Mouse (Mus musculus): ENCODE measurements around the gene Gna14. TPM values are rescaled to one million over a fixed set of nuclear protein-coding genes. Genes with fewer than 3 reads are reported as not detected.

Gene Gna14
- polyA plus RNA-seq, 1 experiment from 2014 or later: 0.22 TPM

GRCm38 (mm10) chr19:16579656-16580260 is 144.2 kb downstream of the Gna14 start:
- 87% methylated on average over 7 of the region's 7 CpGs for WGBS
- Histone ChIP-seq H3K27ac (no peak overlapping the region), H3K9ac (no peak overlapping the region), H3K4me2 (replicated peaks) (no peak overlapping the region), H3K9me3 (no peaks in the 10 kb centered on the region), H3K4me1 (no peaks in the 10 kb centered on the region), H3K4me3 (no peak overlapping the region), H3K36me3 (no peaks in the 10 kb centered on the region), H3K27me3 (replicated peaks) (no peaks in the 10 kb centered on the region)
- ATAC-seq (ENCODE audit: low FRiP score, low read depth): no peak

- WGBS: 89% methylated on average over 8 of the region's 8 CpGs
- no peak for ATAC-seq (ENCODE audit: low FRiP score, low read depth)
- no peak overlapping the region for H3K9ac ChIP-seq
- no peaks in the 10 kb centered on the region for H3K36me3 ChIP-seq
- no peaks in the 10 kb centered on the region for H3K9me3 ChIP-seq
- H3K4me1 ChIP-seq: no peaks in the 10 kb centered on the region
- H3K4me3 ChIP-seq: no peak overlapping the region
- H3K27ac ChIP-seq: no peak overlapping the region
- no peaks in the 10 kb centered on the region for H3K27me3 ChIP-seq (replicated peaks)
- H3K4me2 ChIP-seq (replicated peaks): no peak overlapping the region
Measured at GRCm38 (mm10) chr19:16580501-16580900, 144.9 kb downstream of the Gna14 start.

GRCm38 (mm10) chr19:16584546-16584945 is 149.0 kb downstream of the Gna14 start:
- H3K9ac ChIP-seq: no peak overlapping the region
- ATAC-seq (ENCODE audit: low FRiP score, low read depth): no peak
- no peaks in the 10 kb centered on the region for H3K27me3 ChIP-seq (replicated peaks)
- no peak overlapping the region for H3K4me2 ChIP-seq (replicated peaks)
- H3K27ac ChIP-seq: no peak overlapping the region
- 94% methylated on average over 7 of the region's 7 CpGs for WGBS
- H3K4me3 ChIP-seq: no peak overlapping the region
- H3K36me3 ChIP-seq: no peaks in the 10 kb centered on the region
- H3K4me1 ChIP-seq: no peaks in the 10 kb centered on the region
- no peaks in the 10 kb centered on the region for H3K9me3 ChIP-seq

- 6% methylated on average over 3 of the region's 3 CpGs for WGBS
- Histone ChIP-seq H3K4me1 (no peaks in the 10 kb centered on the region), H3K27ac (no peak overlapping the region), H3K36me3 (no peaks in the 10 kb centered on the region), H3K4me2 (replicated peaks) (no peak overlapping the region), H3K27me3 (replicated peaks) (no peaks in the 10 kb centered on the region), H3K9ac (no peak overlapping the region), H3K9me3 (no peaks in the 10 kb centered on the region), H3K4me3 (no peak overlapping the region)
- no peak for ATAC-seq (ENCODE audit: low FRiP score, low read depth)
Measured at GRCm38 (mm10) chr19:16585379-16585778, 149.8 kb downstream of the Gna14 start.

- H3K4me2 ChIP-seq (replicated peaks): no peak overlapping the region
- H3K36me3 ChIP-seq: no peaks in the 10 kb centered on the region
- H3K27ac ChIP-seq: no peak overlapping the region
- WGBS: 91% methylated on average over 7 of the region's 7 CpGs
- ATAC-seq (ENCODE audit: low FRiP score, low read depth): no peak
- no peaks in the 10 kb centered on the region for H3K4me1 ChIP-seq
- H3K27me3 ChIP-seq (replicated peaks): no peaks in the 10 kb centered on the region
- H3K9ac ChIP-seq: no peak overlapping the region
- no peak overlapping the region for H3K4me3 ChIP-seq
- H3K9me3 ChIP-seq: no peaks in the 10 kb centered on the region
Measured at GRCm38 (mm10) chr19:16593256-16593974, 157.9 kb downstream of the Gna14 start.

- peaks cover 4% of the 10 kb centered on the region; the same call in 1 of the 2 replicates for H3K4me1 ChIP-seq
- no peak overlapping the region for H3K4me3 ChIP-seq
- H3K9me3 ChIP-seq: no peaks in the 10 kb centered on the region
- no peak overlapping the region for H3K9ac ChIP-seq
- no peak overlapping the region for H3K27ac ChIP-seq
- no peak overlapping the region for H3K4me2 ChIP-seq (replicated peaks)
- H3K27me3 ChIP-seq (replicated peaks): no peaks in the 10 kb centered on the region
- no peak for ATAC-seq (ENCODE audit: low FRiP score, low read depth)
- H3K36me3 ChIP-seq: no peaks in the 10 kb centered on the region
Measured at GRCm38 (mm10) chr19:16593975-16594317, 158.4 kb downstream of the Gna14 start.

- Histone ChIP-seq H3K27ac (no peak overlapping the region), H3K27me3 (replicated peaks) (no peaks in the 10 kb centered on the region), H3K9me3 (no peaks in the 10 kb centered on the region), H3K9ac (no peak overlapping the region), H3K4me2 (replicated peaks) (no peak overlapping the region), H3K4me3 (no peak overlapping the region), H3K36me3 (no peaks in the 10 kb centered on the region), H3K4me1 (peaks cover 7% of the 10 kb centered on the region; the same call in 1 of the 2 replicates)
- ATAC-seq (ENCODE audit: low FRiP score, low read depth): no peak
- WGBS: 93% methylated on average over 6 of the region's 6 CpGs
Measured at GRCm38 (mm10) chr19:16597216-16597615, 161.7 kb downstream of the Gna14 start.

- Histone ChIP-seq H3K4me3 (no peak overlapping the region), H3K4me2 (replicated peaks) (peak overlapping the region; percentile 33), H3K27me3 (replicated peaks) (no peaks in the 10 kb centered on the region), H3K4me1 (peaks cover 7% of the 10 kb centered on the region; the same call in 1 of the 2 replicates), H3K36me3 (no peaks in the 10 kb centered on the region), H3K9me3 (no peaks in the 10 kb centered on the region), H3K27ac (no peak overlapping the region), H3K9ac (0 out of 2 replicates have a peak overlapping the region, but pooled peaks have one; percentile 29)
- peak; percentile 79 for ATAC-seq (ENCODE audit: low FRiP score, low read depth)
- 46% methylated on average over 11 of the region's 11 CpGs for WGBS
Measured at GRCm38 (mm10) chr19:16598653-16599297, 163.2 kb downstream of the Gna14 start.

- Histone ChIP-seq H3K4me3 (no peak overlapping the region), H3K36me3 (no peaks in the 10 kb centered on the region), H3K4me2 (replicated peaks) (peak overlapping the region; percentile 33), H3K9me3 (no peaks in the 10 kb centered on the region), H3K27me3 (replicated peaks) (no peaks in the 10 kb centered on the region), H3K27ac (no peak overlapping the region), H3K4me1 (peaks cover 7% of the 10 kb centered on the region; the same call in 1 of the 2 replicates), H3K9ac (no peak overlapping the region)
- ATAC-seq (ENCODE audit: low FRiP score, low read depth): peak; percentile 82
- 13% methylated on average over 9 of the region's 9 CpGs for WGBS
Measured at GRCm38 (mm10) chr19:16599298-16599970, 163.9 kb downstream of the Gna14 start.

GRCm38 (mm10) chr19:16602026-16602425 is 166.5 kb downstream of the Gna14 start:
- H3K27me3 ChIP-seq (replicated peaks): no peaks in the 10 kb centered on the region
- ATAC-seq (ENCODE audit: low FRiP score, low read depth): no peak
- peaks cover 7% of the 10 kb centered on the region; the same call in 1 of the 2 replicates for H3K4me1 ChIP-seq
- H3K27ac ChIP-seq: no peak overlapping the region
- 86% methylated on average over 8 of the region's 8 CpGs for WGBS
- H3K4me2 ChIP-seq (replicated peaks): no peak overlapping the region
- H3K9me3 ChIP-seq: no peaks in the 10 kb centered on the region
- H3K36me3 ChIP-seq: no peaks in the 10 kb centered on the region
- H3K9ac ChIP-seq: no peak overlapping the region
- H3K4me3 ChIP-seq: no peak overlapping the region

GRCm38 (mm10) chr19:16607634-16608033 is 172.1 kb downstream of the Gna14 start:
- WGBS: 92% methylated on average over 6 of the region's 6 CpGs
- Histone ChIP-seq H3K27me3 (replicated peaks) (no peaks in the 10 kb centered on the region), H3K4me1 (no peaks in the 10 kb centered on the region), H3K36me3 (no peaks in the 10 kb centered on the region), H3K27ac (no peak overlapping the region), H3K4me3 (no peak overlapping the region), H3K4me2 (replicated peaks) (no peak overlapping the region), H3K9me3 (no peaks in the 10 kb centered on the region), H3K9ac (no peak overlapping the region)
- no peak for ATAC-seq (ENCODE audit: low FRiP score, low read depth)

GRCm38 (mm10) chr19:16623154-16623553 is 187.6 kb downstream of the Gna14 start:
- 89% methylated on average over 4 of the region's 4 CpGs for WGBS
- no peak overlapping the region for H3K27ac ChIP-seq
- ATAC-seq (ENCODE audit: low FRiP score, low read depth): no peak
- H3K4me1 ChIP-seq: no peaks in the 10 kb centered on the region
- H3K9ac ChIP-seq: no peak overlapping the region
- H3K27me3 ChIP-seq (replicated peaks): no peaks in the 10 kb centered on the region
- no peaks in the 10 kb centered on the region for H3K36me3 ChIP-seq
- no peak overlapping the region for H3K4me3 ChIP-seq
- H3K4me2 ChIP-seq (replicated peaks): no peak overlapping the region
- no peaks in the 10 kb centered on the region for H3K9me3 ChIP-seq

All from neural tube, embryonic 12.5 days (tissue).